Mouse (Mus musculus) adipocyte (in vitro differentiated cells): ENCODE measurements around the gene Mtss1l.
A peak's percentile ranks its signal among the peaks of the same experiment; 100 is the strongest.
"Not testable (repeated sequence)": the region's sequence is repeated elsewhere in the genome, so short reads cannot be mapped to it uniquely, and the experiment has no call there.

ENCODE experiments used
- DNase-seq: peaks from one replicate; pipeline ENCODE4 v3.0.0-alpha.2; 2016; ENCODE audit warnings: low spot score

The Mtss1l gene

GRCm38 (mm10) chr8:110779924-110780718 is 58.8 kb downstream of the Mtss1l start:
- DNase-seq: peak; percentile 54

DNA sequence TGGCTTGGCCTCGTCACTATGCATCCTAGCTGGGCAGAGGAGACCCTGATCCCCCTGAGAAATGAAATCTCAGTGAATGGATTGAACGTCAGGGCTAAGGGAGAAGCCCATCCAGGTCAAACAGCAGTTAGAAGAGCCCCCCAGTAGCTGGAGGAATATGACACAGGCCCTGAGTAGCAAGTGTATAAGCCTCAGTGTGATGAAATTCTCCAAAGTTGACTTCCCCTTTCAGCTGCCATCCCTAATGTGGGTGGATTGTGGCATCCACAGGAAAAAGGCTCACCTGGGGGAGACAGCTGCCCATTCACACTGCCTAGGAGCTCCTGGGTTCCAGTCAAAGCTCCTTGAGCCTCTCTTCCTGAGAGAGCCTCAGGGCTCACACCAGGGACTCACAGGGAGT is 64.1 kb downstream of the Mtss1l start:
- no peak for DNase-seq

DNA sequence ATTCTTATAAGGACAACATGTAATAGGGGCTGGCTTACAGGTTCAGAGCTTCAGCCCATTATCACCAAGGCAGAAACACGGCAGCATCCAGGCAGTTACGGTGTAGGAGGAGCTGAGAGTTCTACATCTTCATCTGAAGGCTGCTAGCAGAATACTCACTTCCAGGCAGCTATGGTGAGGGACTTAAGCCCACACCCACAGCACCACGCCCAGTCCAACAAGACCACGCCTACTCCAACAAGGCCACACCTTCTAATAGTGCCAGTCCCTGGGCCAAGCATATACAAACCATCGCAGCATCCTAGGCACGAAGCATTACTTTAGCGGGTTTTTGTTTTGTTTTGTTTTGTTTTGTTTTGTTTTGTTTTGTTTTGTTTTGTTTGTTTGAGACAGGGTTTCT is 65.2 kb downstream of the Mtss1l start:
- not testable (repeated sequence) for DNase-seq

DNA sequence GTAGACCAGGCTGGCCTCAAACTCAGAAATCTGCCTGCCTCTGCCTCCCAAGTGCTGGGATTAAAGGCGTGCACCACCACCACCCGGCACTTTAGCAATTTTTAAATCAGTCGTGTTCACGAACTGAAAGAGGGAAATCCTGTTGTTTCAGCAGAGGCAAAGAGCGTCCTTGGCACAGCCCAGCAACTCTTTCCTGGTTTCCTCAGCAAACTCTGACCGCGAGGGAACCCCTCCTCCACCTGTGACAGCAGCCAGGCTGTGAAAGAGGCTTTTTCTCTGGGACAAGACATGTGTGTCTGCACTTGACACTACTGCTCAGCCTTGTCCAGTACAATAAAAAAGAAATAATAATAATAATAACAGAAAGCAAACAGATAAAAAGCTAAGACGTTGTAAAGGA is 65.7 kb downstream of the Mtss1l start:
- peak; percentile 43 for DNase-seq

- DNase-seq: peak; percentile 57
Observed at GRCm38 (mm10) chr8:110787411-110787954, 66.2 kb downstream of the Mtss1l start.

DNA sequence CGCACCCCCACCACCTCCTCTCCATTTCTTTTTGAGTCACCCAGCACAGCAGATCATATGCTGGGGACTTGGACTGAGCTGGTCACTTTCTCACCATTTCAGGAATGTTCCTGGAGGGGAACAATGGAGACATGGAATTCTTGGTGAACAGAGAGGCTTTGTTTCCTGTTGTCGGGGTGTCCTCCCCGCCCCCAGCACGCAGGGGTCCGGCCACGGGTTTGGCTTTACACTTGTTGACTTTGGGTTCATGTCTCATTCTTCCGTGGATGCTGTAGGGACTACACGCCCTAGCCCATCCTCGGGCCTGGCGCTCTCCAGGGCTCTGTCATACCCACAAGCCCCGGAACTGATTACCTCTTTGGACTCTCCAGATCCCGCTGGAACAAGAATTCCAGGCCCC is 67.7 kb downstream of the Mtss1l start:
- no peak for DNase-seq

DNA sequence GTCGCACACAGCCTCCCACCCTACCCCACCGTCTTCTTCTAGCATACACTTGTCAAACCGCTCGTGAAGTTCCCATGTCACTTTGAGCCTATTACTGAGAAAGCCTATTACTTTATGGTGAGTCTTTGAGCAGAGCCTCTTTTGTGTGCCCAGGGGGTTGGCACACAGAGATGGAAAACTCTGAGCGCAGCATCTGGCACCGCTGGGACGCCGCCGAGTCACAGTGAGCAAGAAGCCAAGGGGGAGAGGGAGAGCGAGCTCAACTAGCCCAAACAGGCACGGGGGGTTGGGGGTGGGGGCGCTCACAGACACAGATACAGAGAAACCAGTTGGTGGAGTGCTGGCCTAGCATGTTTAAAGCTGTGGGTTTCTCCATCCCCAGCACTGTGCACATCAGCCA is 68.3 kb downstream of the Mtss1l start:
- peak; percentile 66 for DNase-seq

GRCm38 (mm10) chr8:110790270-110790669 is 69.0 kb downstream of the Mtss1l start:
- DNase-seq: peak; percentile 45
